Mouse (Mus musculus): ENCODE results near the gene Immt. TPM values are rescaled to one million over a fixed set of nuclear protein-coding genes. Genes with fewer than 3 reads are reported as not detected.

Immt gene
- polyA plus RNA-seq, 1 experiment from 2014 or later: 176 TPM

Other genes starting within 250 kb of the Immt start
- 69.3 and 79.8 TPM in 2 replicates for gene Kdm3a, start 198.3 kb upstream of the Immt start, polyA plus RNA-seq (2016; fragmentation: Nextera tagmentation; extraction: Ambion mirVana)
- 34.4 and 57.3 TPM in 2 replicates for gene Reep1, start 123.8 kb upstream of the Immt start, polyA plus RNA-seq (2016; fragmentation: Nextera tagmentation; extraction: Ambion mirVana)
- gene Mrpl35, start 4.4 kb upstream of the Immt start, polyA plus RNA-seq (2016; fragmentation: Nextera tagmentation; extraction: Ambion mirVana): 61.2 and 69.7 TPM in 2 replicates
- 106 and 140 TPM in 2 replicates for gene Ptcd3, start 77.4 kb downstream of the Immt start, polyA plus RNA-seq (2016; fragmentation: Nextera tagmentation; extraction: Ambion mirVana)
- 33.0 and 43.2 TPM in 2 replicates for gene Polr1a, start 77.7 kb downstream of the Immt start, polyA plus RNA-seq (2016; fragmentation: Nextera tagmentation; extraction: Ambion mirVana)

All from hindbrain, embryonic 10.5 days (tissue).